Mouse (Mus musculus): ENCODE results near the gene Atp5g1.
"Not testable (repeated sequence)": the region's sequence is repeated elsewhere in the genome, so short reads cannot be mapped to it uniquely, and the experiment has no call there.

Gene Atp5g1

DNA sequence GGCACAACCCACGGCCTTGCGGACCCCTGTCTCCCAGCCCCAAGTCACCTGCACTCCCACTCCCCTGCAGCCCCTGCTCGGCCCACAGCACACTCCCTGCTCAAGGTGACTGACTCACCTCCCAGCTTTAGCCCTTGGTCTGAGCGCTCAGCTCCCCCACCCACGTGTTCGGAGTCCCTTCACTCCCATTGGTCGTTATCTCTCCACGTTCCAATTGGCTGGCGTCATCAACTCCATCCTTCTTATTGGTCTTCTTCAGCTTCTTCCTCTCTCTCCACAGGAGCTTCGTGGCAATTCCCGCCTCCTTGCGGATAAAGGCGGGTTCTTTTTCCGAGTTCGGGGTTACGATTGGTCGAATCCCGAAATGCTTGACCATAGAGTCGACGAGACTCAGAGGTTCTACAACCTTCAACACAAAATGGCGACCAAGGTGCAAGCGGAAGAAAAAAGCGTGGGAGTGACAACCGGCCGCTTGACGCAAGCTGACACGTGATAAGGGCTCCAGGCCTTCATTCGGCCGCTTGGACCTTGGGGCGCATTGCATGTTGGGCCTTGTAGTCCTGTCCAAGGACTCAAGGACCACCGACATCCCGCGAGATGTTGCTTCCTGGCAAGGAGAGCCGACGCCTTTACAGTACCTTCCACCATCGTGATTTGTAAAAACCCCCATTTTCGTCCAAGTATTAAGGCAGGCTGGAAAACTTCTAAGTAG is at the start of gene Atp5g1:
Gene Atp5g1 (minus strand): TSS at position 162 of the 712 bp plus-strand sequence.
- peak; percentile 87 for DNase-seq (ENCODE audit: low spot score)

DNA sequence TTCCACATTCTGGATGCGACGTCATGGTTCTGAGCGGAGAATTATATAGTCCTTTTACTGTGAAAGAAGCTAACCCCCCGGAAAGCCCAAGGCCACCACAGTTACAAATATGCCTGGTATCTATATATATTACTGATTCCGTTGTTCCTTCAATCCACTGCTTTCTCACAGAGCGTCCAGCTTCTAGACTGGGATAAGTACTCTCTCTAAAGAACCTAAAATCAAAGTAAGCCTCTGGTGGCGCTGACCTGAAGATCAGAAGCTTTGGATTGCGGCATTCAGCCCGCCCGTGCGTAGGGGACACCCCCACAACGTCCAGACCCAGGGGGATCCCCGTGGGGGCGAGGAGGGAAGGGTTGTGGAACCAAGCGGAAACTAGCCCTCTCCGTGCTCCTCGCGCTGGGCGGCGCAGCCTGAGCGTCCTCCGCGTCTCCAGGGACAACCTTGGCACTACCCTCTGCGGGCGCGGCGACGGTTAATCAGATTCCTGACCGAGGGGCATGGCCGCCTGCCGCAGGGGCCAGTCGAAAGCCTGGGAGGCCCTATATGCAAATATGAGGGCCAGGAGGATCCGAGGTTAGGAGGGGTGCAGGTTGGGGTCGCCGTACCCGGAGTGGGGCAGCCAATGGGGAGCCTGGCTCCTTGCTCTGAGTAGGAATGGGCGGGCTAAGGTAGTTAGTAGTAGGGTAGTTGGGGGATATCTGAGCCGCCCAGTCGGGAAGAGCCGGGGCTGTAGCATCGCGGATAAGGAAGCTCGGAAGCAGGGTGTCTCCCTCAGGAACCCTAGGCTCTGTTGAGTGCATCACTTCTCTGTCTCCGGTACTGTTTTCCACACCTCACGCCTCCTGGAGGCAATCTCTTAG is 48.8 kb upstream of the Atp5g1 start:
- DNase-seq (ENCODE audit: low spot score) = no peak

DNA sequence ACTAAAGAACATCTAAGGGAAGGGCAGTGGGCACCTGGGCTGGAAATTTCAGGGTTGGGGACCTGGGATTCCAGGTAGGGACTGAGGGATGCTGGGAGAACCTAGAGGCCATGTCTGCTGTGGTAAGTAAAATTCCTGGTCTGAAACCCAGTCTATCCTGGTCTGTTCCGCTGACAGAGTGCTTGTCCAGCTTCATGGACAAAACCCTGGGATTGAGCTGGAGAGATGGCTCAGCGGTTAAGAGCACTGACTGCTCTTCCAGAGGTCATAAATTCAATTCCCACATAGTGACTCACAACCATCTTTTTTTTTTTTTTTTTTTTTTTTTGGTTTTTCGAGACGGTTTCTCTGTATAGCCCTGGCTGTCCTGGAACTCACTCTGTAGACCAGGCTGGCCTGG is 47.3 kb upstream of the Atp5g1 start:
- DNase-seq (ENCODE audit: low spot score) = not testable (repeated sequence)

DNA sequence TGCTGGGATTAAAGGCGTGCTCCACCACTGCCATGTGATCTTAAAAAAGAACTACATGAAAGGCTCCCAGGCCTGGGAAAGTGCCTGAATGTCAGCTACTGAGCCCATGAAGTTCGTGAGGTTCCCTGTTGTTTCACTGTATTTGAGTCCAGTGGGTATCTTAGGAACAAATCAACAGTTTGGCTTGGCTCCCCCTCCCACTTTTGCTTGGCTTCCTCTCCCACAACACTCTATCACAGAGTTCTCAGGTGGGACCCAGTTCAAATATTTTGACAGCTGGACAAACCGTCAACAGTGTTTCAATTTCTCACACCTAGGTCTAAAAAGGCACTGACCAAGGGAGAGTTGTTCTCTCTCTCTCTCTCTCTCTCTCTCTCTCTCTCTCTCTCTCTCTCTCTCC is 43.9 kb upstream of the Atp5g1 start:
- DNase-seq (ENCODE audit: low spot score) = no peak

DNA sequence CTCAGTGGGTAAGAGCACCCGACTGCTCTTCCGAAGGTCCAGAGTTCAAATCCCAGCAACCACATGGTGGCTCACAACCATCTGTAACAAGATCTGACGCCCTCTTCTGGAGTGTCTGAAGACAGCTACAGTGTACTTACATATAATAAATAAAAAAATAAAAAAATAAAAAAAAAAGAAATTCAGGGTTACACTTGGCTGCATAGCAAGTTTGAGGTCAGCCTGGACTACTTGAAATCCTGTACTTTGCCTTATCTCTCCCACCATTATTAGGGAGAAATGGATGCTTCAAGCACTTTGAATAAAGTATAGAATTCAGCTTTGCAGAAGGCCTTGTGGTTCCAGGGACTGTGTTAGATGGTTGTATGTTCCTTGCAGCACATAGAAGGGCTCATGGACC is 41.5 kb upstream of the Atp5g1 start:
- DNase-seq (ENCODE audit: low spot score) = not testable (repeated sequence)

DNA sequence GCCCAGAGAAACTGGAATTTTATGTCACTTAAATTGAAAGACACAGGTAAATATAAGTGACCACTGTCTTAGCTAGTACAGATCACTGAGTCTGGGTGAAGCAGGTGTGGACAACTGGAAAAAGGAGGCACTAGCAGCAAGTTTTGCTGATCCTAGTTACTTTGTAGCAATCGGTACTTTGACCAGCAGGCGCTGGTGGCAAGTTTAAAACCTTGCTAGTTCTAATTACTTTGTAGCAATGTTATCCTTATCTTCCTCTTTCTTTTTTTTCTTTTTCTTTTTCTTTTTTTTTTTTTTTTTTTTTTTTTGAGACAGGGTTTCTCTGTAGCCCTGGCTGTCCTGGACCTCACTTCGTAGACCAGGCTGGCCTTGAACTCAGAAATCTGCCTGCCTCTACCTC is 40.6 kb upstream of the Atp5g1 start:
- no peak for DNase-seq (ENCODE audit: low spot score)

DNA sequence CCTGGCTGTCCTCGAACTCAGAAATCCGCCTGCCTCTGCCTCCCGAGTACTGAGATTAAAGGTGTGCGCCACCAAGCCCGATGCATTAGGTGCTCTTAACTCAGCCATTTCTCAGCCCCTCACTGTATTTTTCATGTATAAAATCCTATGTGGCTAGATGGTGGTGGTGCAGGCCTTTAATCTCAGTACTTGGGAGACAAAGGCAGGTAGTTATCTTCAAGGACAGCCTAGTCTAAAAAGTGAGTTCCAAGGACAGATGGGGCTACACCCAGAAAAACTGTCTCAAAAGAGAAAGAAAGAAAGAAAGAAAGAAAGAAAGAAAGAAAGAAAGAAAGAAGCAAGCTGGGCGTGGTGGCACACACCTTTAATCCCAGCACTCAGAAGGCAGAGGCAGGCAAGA is 39.9 kb upstream of the Atp5g1 start:
- no peak for DNase-seq (ENCODE audit: low spot score)

DNA sequence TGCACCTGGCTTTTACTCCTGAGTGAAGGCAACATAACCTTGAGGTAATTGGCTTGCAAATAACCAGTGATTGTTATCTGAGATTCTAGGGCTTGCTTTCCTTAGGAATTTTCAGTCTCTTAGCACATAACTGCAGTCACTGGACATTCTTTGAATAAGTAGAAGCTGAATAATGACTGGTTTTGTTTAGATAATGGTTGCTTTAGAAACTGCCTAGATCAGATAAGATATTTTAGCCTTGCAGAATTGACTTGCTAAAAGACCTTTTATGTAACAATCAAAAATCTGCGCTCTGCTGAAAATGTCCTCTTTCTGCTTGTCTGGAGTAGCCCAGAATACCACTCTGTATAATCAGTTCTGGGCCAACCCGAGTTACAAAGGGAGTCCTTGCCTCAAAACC is 38.6 kb upstream of the Atp5g1 start:
- DNase-seq (ENCODE audit: low spot score) = no peak

DNA sequence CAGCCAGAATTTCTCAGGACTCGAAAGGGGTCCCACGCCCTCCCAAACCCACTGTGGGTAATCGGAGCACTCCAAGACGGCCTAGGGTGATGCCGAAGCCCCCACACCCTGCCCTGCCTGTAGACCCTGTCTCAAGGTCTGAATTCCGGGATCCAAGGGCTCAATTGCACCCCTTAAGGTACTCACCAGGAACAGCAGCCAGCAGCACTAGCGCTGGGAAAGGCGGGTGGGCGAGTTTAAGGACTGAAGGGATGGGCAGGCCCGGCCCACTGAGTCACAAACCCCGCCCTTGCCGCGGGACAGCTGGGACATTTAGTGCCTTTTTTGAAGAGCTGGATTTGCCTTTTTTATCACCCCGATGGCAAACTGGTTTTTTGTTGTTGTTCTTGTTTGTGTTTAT is 36.3 kb upstream of the Atp5g1 start, which contains the start of gene Calcoco2:
Gene Calcoco2 (minus strand): TSS at position 214 of the 400 bp plus-strand sequence.
- DNase-seq (ENCODE audit: low spot score) = no peak

DNA sequence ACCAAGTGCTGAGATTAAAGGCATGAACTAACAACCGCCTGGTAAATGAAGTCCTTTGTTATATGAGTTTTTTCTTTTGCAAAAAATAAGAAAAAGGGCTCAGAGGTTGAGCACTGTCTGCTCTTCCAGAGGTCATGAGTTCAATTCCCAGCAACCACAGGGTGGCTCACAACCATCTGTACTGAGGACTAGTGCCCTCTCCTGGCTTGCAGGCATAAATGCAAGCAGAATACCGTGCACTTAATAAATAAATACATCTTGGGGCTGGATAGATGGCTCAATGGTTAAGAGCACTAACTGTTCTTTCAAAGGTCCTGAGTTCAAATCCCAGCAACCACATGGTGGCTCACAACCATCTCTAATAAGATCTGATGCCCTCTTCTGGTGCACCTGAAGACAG is 35.5 kb upstream of the Atp5g1 start:
- not testable (repeated sequence) for DNase-seq (ENCODE audit: low spot score)

DNA sequence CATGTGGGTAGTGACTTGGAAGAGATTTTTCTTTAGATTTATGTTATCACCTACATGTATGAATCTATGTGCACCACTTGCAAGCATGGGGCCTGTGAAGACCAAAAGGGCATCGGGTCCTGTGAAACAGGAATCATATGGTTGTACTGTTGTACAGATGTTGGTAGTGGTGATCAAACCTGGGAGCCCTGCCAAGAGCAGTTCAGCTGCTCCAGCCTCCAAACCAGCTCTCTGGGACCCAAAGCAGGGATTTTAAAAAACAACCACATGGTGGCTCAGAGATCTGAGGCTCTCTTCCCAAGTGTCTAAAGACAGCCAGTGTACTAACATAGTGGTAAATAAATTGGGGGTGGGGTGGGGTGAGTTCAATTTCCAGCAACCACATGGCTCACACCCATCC is 32.9 kb upstream of the Atp5g1 start:
- no peak for DNase-seq (ENCODE audit: low spot score)

DNA sequence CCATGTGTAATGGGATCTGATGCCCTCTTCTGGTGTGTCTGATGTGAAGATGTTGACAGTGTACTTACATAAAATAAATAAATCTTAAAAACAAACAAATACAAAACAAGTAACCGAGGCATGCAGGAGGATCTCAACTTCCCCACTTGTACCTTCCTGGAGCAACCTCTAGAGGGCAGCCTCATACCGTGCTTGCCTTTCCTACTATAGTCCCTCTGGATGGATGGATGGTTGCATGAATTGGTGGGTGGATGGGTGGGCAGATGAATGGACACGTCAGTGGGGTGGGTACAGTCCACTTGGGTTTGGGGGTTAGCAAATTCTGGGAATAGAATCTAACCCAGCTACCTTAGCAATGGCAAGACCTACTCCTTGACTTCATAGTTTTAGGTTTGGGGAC is 17.9 kb upstream of the Atp5g1 start:
- no peak for DNase-seq (ENCODE audit: low spot score)

DNA sequence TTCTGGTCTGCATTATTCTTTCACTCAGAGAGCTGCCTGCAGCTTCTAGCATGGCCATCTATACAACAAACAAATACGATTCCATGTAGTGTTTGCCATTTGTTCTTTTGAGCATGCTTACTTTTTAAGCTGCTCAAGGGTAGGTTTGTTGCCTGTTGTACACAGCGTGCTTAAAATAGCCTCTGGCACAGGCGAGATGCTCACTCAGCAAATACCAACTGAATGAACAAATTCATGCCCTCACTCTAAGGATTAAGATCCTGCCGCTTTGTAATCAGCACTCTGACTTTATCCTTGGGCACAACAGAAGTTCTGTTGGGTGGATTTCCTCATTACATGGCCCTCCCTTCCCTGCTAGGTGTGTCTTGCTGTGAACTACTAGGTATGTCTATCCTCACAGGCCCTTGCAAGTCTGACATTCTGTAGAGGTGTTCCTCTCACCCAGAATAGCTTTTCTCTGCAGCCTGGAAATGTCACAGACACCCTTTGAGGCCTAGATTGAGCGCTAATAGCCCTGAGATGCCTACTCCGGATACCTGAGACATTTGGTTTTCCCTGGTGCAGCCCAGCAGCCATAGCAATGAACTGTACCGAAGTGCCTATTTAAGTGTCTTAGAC is 17.3 kb upstream of the Atp5g1 start:
- no peak for DNase-seq (ENCODE audit: low spot score)

DNA sequence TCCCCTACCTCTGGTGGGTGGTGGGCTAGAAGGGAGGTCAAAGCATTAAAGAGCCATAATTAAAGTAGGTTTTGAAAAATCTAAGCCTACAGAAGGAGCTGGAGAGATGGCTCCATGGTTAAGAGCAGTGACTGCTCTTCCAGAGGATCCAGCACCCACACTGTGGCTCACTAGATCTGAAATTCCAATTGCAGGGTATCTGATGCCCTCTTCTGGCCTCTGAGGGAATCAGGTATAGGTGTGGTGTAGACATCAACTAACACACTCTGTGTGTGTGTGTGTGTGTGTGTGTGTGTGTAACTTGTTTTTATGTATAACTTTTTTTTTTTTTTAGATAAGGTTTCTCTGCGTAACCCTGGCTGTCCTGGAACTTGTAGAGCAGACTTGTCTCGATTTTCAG is 15.6 kb upstream of the Atp5g1 start:
- DNase-seq (ENCODE audit: low spot score) = no peak

DNA sequence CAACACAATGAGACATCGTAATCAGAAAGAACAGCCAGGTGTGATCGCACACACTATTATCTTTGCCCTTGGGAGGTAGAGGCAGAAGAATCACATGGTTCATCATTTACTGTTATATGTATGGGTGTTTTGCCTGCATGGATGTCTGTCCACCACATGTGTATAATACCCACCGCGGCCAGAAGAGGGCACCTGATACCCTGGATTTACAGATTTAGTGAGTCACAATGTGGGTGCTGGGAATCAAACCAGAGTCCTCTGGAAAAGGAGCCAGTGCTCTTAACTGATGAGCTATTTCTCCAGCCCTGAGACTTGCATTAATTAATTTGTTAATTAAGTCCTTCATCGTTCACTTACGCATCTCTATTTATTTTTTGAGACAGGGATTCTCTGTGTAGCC is 12.5 kb upstream of the Atp5g1 start:
- DNase-seq (ENCODE audit: low spot score) = no peak

DNA sequence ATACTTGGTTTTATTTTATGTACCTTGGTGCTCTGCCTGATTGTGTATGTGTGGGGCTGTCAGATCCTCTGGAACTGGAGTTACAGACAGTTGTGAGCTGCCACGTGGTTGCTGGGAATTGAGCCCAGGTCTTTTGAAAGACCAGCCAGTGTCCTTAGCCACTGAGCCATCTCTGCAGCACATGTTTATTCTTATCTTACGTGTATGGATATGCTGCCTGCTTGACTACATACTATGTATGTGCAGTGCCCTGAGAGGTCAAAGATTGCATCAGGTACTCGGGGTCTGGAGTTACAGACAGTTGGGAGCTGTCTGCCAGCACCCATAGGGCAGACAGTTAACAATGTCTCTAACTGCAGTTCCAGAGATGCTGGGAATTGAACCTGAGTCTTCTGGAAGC is 7.2 kb upstream of the Atp5g1 start:
- DNase-seq (ENCODE audit: low spot score) = no peak

DNA sequence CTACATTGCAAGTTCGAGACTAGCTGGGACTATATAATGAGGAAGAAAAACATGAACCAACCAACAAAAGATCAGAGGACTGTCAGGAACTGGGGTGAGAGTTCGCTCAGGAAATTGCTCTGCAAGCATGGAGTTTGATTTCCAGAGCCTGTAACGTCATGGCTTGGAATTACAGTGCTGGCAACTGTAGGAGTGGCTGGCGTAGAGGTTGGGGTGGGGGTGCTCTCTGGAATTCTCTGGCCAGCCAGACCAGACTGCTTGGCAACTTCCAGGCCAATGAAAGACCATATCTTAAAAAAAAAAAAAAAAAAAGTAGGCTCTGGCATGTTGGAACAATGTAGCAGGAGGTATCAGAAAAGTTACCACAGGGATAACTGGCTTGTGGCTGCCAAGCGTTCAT is 5.3 kb upstream of the Atp5g1 start:
- no peak for DNase-seq (ENCODE audit: low spot score)

DNA sequence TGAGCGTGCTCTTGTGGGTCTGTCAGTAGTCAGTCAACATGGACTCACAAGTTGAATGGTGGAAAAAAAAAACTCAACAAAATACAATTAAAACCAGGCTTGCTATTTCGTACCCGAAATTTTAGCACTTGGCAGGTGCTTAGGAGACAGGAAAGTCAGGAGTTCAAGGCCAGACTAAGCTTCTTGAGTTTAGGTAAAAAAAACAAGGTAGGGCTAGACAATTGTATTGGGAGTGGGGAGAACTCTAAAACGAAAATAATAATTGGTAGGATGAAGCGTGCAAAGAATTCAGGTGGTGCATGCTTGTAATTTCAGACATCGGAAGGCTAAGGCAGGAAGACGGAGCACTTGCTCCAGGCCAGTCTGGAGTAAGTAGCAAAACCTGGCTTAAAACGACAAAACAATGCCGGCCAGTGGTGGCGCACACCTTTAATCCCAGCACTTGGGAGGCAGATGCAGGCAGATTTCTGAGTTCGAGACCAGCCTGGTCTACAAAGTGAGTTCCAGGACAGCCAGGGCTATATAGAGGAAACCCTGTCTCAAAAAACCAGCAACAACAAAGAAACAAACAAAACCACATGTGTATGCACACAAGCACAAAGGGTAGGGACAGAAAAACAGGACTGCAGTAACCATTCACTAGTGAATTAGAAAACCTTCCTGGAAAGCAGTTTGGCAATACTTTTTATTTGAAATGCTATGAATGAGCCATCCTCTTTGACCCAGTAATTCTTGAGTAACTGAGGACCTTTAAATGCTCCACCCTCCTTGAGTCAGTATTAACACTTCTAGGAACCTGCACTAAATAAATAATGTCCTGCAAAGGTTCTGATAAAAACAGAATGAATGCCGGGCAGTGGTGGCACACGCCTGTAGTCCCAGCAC is 993 bp upstream of the Atp5g1 start:
- no peak for DNase-seq (ENCODE audit: low spot score)

DNA sequence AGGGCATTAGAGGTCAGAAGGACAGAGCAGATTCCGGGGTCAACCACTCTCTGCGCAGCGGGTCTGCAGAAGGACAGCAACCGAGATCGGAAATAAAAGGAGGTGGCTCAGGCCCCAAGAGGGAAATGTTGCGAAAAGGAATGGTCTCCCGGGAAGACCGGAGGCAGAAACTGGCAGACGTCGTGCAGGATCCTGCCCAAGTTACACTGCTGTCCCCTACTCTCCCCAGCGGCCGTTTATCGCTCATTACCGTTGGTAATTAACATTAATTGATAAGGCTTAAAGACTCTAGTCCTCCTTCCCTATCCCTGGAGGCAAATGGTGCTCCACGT is 327 bp downstream of the Atp5g1 start:
- DNase-seq (ENCODE audit: low spot score) = no peak

DNA sequence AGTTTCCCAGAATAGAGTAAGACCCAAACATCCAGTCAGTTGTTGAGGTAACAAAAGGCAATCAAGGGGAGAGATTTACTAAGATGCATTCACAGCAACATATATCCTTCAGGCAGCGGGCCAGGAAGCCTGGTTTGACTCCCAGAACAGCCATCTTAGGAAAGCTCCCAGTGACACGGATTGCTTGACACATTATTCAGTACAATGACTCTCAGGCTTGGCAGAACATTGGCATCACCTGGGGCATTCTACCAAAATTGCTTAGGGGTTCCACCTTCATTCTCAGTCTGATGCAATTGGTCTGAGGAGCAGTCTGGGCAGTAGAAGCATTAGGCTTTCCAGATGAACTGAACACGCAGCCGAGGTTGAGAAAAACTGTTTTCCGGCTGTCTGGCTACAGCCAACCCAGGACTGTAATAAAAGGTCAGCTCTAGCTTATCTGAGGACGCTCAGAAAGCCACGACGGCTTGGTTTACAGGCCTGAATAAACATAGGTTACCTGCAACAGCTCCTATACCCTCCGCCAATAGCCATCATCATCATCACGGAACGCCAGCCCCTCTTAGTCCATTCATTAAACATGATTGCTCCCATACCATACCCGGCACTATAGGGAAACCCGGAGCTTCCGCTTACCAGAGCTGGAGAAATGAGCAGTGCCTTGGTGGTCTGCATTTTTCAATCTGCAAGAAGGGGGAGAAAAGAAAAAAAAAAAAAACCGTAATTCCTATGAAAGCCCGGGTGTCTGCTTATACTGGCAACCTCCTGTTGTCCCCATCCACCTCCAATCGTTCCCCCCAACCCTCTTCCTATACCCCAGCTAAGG is 906 bp downstream of the Atp5g1 start:
- no peak for DNase-seq (ENCODE audit: low spot score)

DNA sequence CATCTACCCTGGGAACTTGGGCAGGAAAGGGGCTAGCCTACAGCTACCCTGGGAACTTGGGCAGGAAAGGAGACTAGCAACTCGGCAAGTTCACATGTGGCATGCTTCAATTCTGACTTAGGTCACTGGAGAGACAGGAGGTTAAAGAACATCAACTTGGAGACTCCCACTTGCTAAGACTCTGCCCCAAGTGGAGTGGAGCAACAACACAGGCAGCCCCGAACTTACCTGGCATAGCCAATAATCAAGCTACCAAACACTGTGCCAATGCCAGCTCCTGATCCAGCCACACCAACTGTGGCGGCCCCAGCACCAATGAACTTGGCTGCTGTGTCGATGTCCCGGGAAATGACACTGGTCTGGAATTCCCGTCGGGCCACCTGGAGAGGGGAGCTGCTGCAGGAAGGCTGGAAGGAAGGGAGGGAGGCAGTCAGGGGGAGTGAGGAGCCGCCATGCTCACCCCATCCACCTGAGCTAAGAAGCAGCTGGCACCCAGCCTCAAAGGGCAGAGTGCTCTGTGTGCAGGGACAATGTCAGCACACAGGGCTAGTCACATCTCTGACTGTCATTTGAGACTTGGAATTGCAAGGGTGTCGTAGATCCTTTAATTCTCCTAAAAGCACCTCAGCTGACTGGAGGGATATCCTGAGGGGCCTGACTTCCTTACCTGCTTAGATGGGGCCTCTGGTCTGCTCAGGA is 2.0 kb downstream of the Atp5g1 start:
- DNase-seq (ENCODE audit: low spot score) = no peak

Measured in urinary bladder, postnatal 10 days (tissue).